Mouse (Mus musculus): ENCODE data around the gene Thg1l.

Thg1l gene

GRCm38 (mm10) chr11:45927456-45927855 lies 27.8 kb downstream of the Thg1l start:
- CTCF ChIA-PET: interaction anchor here (1.4 kb wide), 1 partner anchor 12 kb away, joined by 7 read pairs; no protein-coding TSS in a partner anchor

- CTCF ChIA-PET: interaction anchor here (1.4 kb wide), 1 partner anchor 12 kb away, joined by 7 read pairs; no protein-coding TSS in a partner anchor
These were observed 28.6 kb downstream of the Thg1l start for GRCm38 (mm10) chr11:45926640-45927082.

- CTCF ChIA-PET: interaction anchor here (0.6 kb wide), 1 partner anchor 710 kb away, joined by 3 read pairs; no protein-coding TSS in a partner anchor
These were observed 29.9 kb downstream of the Thg1l start for GRCm38 (mm10) chr11:45925436-45925835.

GRCm38 (mm10) chr11:45921480-45921898 lies 33.8 kb downstream of the Thg1l start:
- CTCF ChIA-PET: no interaction called here

GRCm38 (mm10) chr11:45921026-45921425 lies 34.3 kb downstream of the Thg1l start:
- CTCF ChIA-PET: no interaction called here

GRCm38 (mm10) chr11:45918836-45919235 lies 36.5 kb downstream of the Thg1l start:
- CTCF ChIA-PET: no interaction called here

GRCm38 (mm10) chr11:45918018-45918417 lies 37.3 kb downstream of the Thg1l start:
- CTCF ChIA-PET: no interaction called here

GRCm38 (mm10) chr11:45916196-45916595 lies 39.1 kb downstream of the Thg1l start:
- CTCF ChIA-PET: no interaction called here

GRCm38 (mm10) chr11:45910701-45911100 lies 44.6 kb downstream of the Thg1l start:
- CTCF ChIA-PET: no interaction called here

GRCm38 (mm10) chr11:45908894-45909293 lies 46.4 kb downstream of the Thg1l start:
- CTCF ChIA-PET: no interaction called here

GRCm38 (mm10) chr11:45908070-45908469 lies 47.2 kb downstream of the Thg1l start:
- CTCF ChIA-PET: no interaction called here

GRCm38 (mm10) chr11:45907301-45907700 lies 48.0 kb downstream of the Thg1l start:
- CTCF ChIA-PET: no interaction called here

- CTCF ChIA-PET: no interaction called here
These were observed 49.0 kb downstream of the Thg1l start for GRCm38 (mm10) chr11:45906109-45906786.

- CTCF ChIA-PET: no interaction called here
These were observed 54.9 kb downstream of the Thg1l start for GRCm38 (mm10) chr11:45900233-45901015.

GRCm38 (mm10) chr11:45897392-45897791 lies 57.9 kb downstream of the Thg1l start:
- CTCF ChIA-PET: interaction anchor here (0.5 kb wide), 1 partner anchor 17 kb away, joined by 3 read pairs; no protein-coding TSS in a partner anchor

Data from spleen, embryonic (tissue).